Mouse (Mus musculus) CH12.LX (cell line): Measurements from ENCODE around the gene Tubg1. TPM values are rescaled to one million over a fixed set of nuclear protein-coding genes. Genes with fewer than 3 reads are reported as not detected.

Experiments used
- DNase-seq: peaks from one replicate; pipeline ENCODE4 v3.0.0-alpha.2; 2013; ENCODE audit errors: extremely low read depth
- H3K27ac ChIP-seq: 2 replicates; pipeline ENCODE4 v1.5.1; 2012; ENCODE audit warnings: low read depth, mild to moderate bottlenecking, control low read depth, moderate library complexity; ENCODE audit not compliant: insufficient read depth
- H3K27me3 ChIP-seq: replicated peaks from 2 replicates; pipeline ENCODE3; 2012; ENCODE audit warnings: inconsistent platforms
- H3K36me3 ChIP-seq, 2 experiments: replicated peaks in 1 of 2; 2 replicates each; pipeline versions ENCODE3 to v1.6.1; 2012; ENCODE audit warnings: inconsistent platforms in 1 of 2, low read length in 1 of 2, mild to moderate bottlenecking in 1 of 2, mixed read lengths in 1 of 2, moderate library complexity in 1 of 2; ENCODE audit not compliant: control insufficient read depth in 1 of 2, insufficient read depth in 1 of 2
- H3K4me1 ChIP-seq, 2 experiments: 2 replicates each; pipeline ENCODE4 v1.6.1; 2012; ENCODE audit warnings: inconsistent platforms in 1 of 2, moderate library complexity in 1 of 2; ENCODE audit not compliant: insufficient read depth in 2 of 2, control insufficient read depth in 1 of 2
- H3K4me2 ChIP-seq: 2 replicates; pipeline ENCODE4 v1.6.1; 2012; ENCODE audit warnings: low read depth, mild to moderate bottlenecking, control low read depth; ENCODE audit not compliant: poor library complexity, insufficient read depth, severe bottlenecking
- H3K4me3 ChIP-seq, 3 experiments: fragments of 150-350 bp in 1 of 3; sonication (generic) in 1 of 3; replicated peaks in 1 of 3; 2 replicates each; pipeline versions ENCODE3 to v1.5.1; 2011 to 2012; ENCODE audit warnings: low read depth in 2 of 3, low read length in 2 of 3, mild to moderate bottlenecking in 2 of 3, moderate library complexity in 2 of 3, control low read depth in 1 of 3, improper control_type of control experiment in 1 of 3, inconsistent platforms in 1 of 3, mixed read lengths in 1 of 3; ENCODE audit not compliant: poor library complexity in 1 of 3
- H3K79me2 ChIP-seq: replicated peaks from 2 replicates; pipeline ENCODE4 v1.6.1; 2012; ENCODE audit warnings: mild to moderate bottlenecking, moderate library complexity; ENCODE audit not compliant: control insufficient read depth, poor library complexity, insufficient read depth, severe bottlenecking; ENCODE audit errors: extremely low read depth
- H3K9ac ChIP-seq: 2 replicates; pipeline ENCODE4 v1.6.1; 2012; ENCODE audit warnings: low read depth, mild to moderate bottlenecking, control low read depth, moderate library complexity; ENCODE audit not compliant: insufficient read depth
- H3K9me3 ChIP-seq: replicated peaks from 2 replicates; pipeline ENCODE3; 2012; ENCODE audit warnings: low read length, inconsistent platforms, mixed read lengths
- BHLHE40 ChIP-seq: IDR thresholded peaks from 2 replicates; pipeline ENCODE4 v1.6.1; 2011; ENCODE audit warnings: mild to moderate bottlenecking, low read depth, low read length, improper control_type of control experiment
- CHD1 ChIP-seq: IDR thresholded peaks from 2 replicates; pipeline ENCODE4 v1.6.1; 2012; ENCODE audit warnings: low read depth, low read length, improper control_type of control experiment, inconsistent platforms
- CHD2 ChIP-seq: IDR thresholded peaks from 2 replicates; pipeline ENCODE4 v1.6.1; 2011; ENCODE audit warnings: low read length, improper control_type of control experiment
- CTCF ChIP-seq, 2 experiments: IDR thresholded peaks in 1 of 2; conservative IDR thresholded peaks in 1 of 2; 2 replicates each; pipeline ENCODE4 v1.5.1; 2011 to 2012; ENCODE audit warnings: low read depth in 2 of 2, low read length in 2 of 2, improper control_type of control experiment in 1 of 2, inconsistent platforms in 1 of 2, mild to moderate bottlenecking in 1 of 2, moderate library complexity in 1 of 2
- E2F4 ChIP-seq: IDR thresholded peaks from 2 replicates; pipeline ENCODE4 v1.6.1; 2011; ENCODE audit warnings: low read depth, low read length, improper control_type of control experiment; ENCODE audit not compliant: insufficient replicate concordance
- ELF1 ChIP-seq: IDR thresholded peaks from 2 replicates; pipeline ENCODE4 v1.6.1; 2014; ENCODE audit warnings: low read depth, mild to moderate bottlenecking, inconsistent platforms, low read length, improper control_type of control experiment
- EP300 ChIP-seq: IDR thresholded peaks from 2 replicates; pipeline ENCODE4 v1.6.1; 2011; ENCODE audit warnings: low read length, improper control_type of control experiment
- ETS1 ChIP-seq: conservative IDR thresholded peaks from 2 replicates; pipeline ENCODE4 v1.6.1; 2012; ENCODE audit warnings: low read depth, mild to moderate bottlenecking, inconsistent platforms, low read length, improper control_type of control experiment, moderate library complexity
- GABPA ChIP-seq: IDR thresholded peaks from 2 replicates; pipeline ENCODE4 v1.6.1; 2012; ENCODE audit warnings: low read depth, low read length, improper control_type of control experiment, inconsistent platforms; ENCODE audit not compliant: insufficient replicate concordance
- HCFC1 ChIP-seq: IDR thresholded peaks from 2 replicates; pipeline ENCODE4 v1.6.1; 2012; ENCODE audit warnings: low read depth, mild to moderate bottlenecking, inconsistent platforms, low read length, improper control_type of control experiment
- JUN ChIP-seq: IDR thresholded peaks from 2 replicates; pipeline ENCODE4 v1.6.1; 2011; ENCODE audit warnings: low read depth, mild to moderate bottlenecking, low read length, improper control_type of control experiment, moderate library complexity; ENCODE audit not compliant: insufficient read depth
- JUND ChIP-seq: conservative IDR thresholded peaks from 2 replicates; pipeline ENCODE4 v1.6.1; 2011; ENCODE audit warnings: low read depth, low read length, improper control_type of control experiment
- KAT2A ChIP-seq: IDR thresholded peaks from 2 replicates; pipeline ENCODE4 v1.6.1; 2012; ENCODE audit warnings: low read length, improper control_type of control experiment, inconsistent platforms; ENCODE audit not compliant: insufficient replicate concordance
- MAFK ChIP-seq: IDR thresholded peaks from 2 replicates; pipeline ENCODE4 v1.6.1; 2011; ENCODE audit warnings: low read length, improper control_type of control experiment; ENCODE audit not compliant: insufficient replicate concordance
- MAX ChIP-seq: IDR thresholded peaks from 2 replicates; pipeline ENCODE4 v1.6.1; 2011; ENCODE audit warnings: low read length, improper control_type of control experiment
- MAZ ChIP-seq: IDR thresholded peaks from 2 replicates; pipeline ENCODE4 v1.6.1; 2012; ENCODE audit warnings: low read depth, mild to moderate bottlenecking, inconsistent platforms, low read length, improper control_type of control experiment, moderate library complexity
- MEF2A ChIP-seq: IDR thresholded peaks from 2 replicates; pipeline ENCODE4 v1.6.1; 2014; ENCODE audit warnings: low read depth, mild to moderate bottlenecking, inconsistent platforms, low read length, improper control_type of control experiment, borderline replicate concordance
- MXI1 ChIP-seq: IDR thresholded peaks from 2 replicates; pipeline ENCODE4 v1.6.1; 2011; ENCODE audit warnings: mild to moderate bottlenecking, low read depth, low read length, improper control_type of control experiment
- MYC ChIP-seq: IDR thresholded peaks from 2 replicates; pipeline ENCODE4 v1.6.1; 2011; ENCODE audit warnings: low read depth, mild to moderate bottlenecking, improper control_type of control experiment, low read length
- NELFE ChIP-seq: IDR thresholded peaks from 2 replicates; pipeline ENCODE4 v1.6.1; 2011; ENCODE audit warnings: low read depth, low read length, improper control_type of control experiment
- NRF1 ChIP-seq: IDR thresholded peaks from 2 replicates; pipeline ENCODE4 v1.6.1; 2014; ENCODE audit warnings: low read depth, mild to moderate bottlenecking, inconsistent platforms, low read length, improper control_type of control experiment, moderate library complexity
- PAX5 ChIP-seq: IDR thresholded peaks from 2 replicates; pipeline ENCODE4 v1.6.1; 2012; ENCODE audit warnings: low read length, inconsistent platforms, mixed read lengths
- POLR2A ChIP-seq: IDR thresholded peaks from 2 replicates; pipeline ENCODE4 v1.6.1; 2011; ENCODE audit warnings: low read depth, mild to moderate bottlenecking, improper control_type of control experiment, low read length
- POLR2AphosphoS2 ChIP-seq: IDR thresholded peaks from 2 replicates; pipeline ENCODE4 v1.6.1; 2011; ENCODE audit warnings: low read depth, low read length, improper control_type of control experiment
- RAD21 ChIP-seq: IDR thresholded peaks from 2 replicates; pipeline ENCODE4 v1.6.1; 2011; ENCODE audit warnings: low read depth, mild to moderate bottlenecking, low read length, improper control_type of control experiment, moderate library complexity
- RCOR1 ChIP-seq: conservative IDR thresholded peaks from 2 replicates; pipeline ENCODE4 v1.6.1; 2012; ENCODE audit warnings: low read depth, mild to moderate bottlenecking, inconsistent platforms, low read length, improper control_type of control experiment
- SIN3A ChIP-seq: IDR thresholded peaks from 2 replicates; pipeline ENCODE4 v1.6.1; 2012; ENCODE audit warnings: low read length, improper control_type of control experiment, inconsistent platforms
- SMC3 ChIP-seq: IDR thresholded peaks from 2 replicates; pipeline ENCODE4 v1.6.1; 2011; ENCODE audit warnings: low read depth, low read length, improper control_type of control experiment
- TBP ChIP-seq: conservative IDR thresholded peaks from 2 replicates; pipeline ENCODE4 v1.6.1; 2011; ENCODE audit warnings: low read depth, low read length, improper control_type of control experiment
- TCF12 ChIP-seq: IDR thresholded peaks from 2 replicates; pipeline ENCODE4 v1.6.1; 2014; ENCODE audit warnings: low read depth, mild to moderate bottlenecking, inconsistent platforms, low read length, improper control_type of control experiment
- UBTF ChIP-seq: IDR thresholded peaks from 2 replicates; pipeline ENCODE4 v1.6.1; 2012; ENCODE audit warnings: low read depth, mild to moderate bottlenecking, inconsistent platforms, low read length, improper control_type of control experiment, moderate library complexity
- USF1 ChIP-seq: IDR thresholded peaks from 2 replicates; pipeline ENCODE4 v1.6.1; 2014; ENCODE audit warnings: low read depth, mild to moderate bottlenecking, inconsistent platforms, low read length, improper control_type of control experiment
- USF2 ChIP-seq: conservative IDR thresholded peaks from 2 replicates; pipeline ENCODE4 v1.6.1; 2011; ENCODE audit warnings: low read depth, low read length, improper control_type of control experiment
- ZC3H11A ChIP-seq: IDR thresholded peaks from 2 replicates; pipeline ENCODE4 v1.6.1; 2012; ENCODE audit warnings: low read depth, mild to moderate bottlenecking, inconsistent platforms, low read length, improper control_type of control experiment
- ZKSCAN1 ChIP-seq: IDR thresholded peaks from 2 replicates; pipeline ENCODE4 v1.6.1; 2012; ENCODE audit warnings: low read depth, inconsistent platforms, low read length, improper control_type of control experiment, borderline replicate concordance
- ZMIZ1 ChIP-seq: IDR thresholded peaks from 2 replicates; pipeline ENCODE4 v1.6.1; 2012; ENCODE audit warnings: low read depth, mild to moderate bottlenecking, inconsistent platforms, low read length, improper control_type of control experiment
- ZNF384 ChIP-seq: IDR thresholded peaks from 2 replicates; pipeline ENCODE4 v1.6.1; 2012; ENCODE audit warnings: low read depth, low read length, improper control_type of control experiment, inconsistent platforms
- dilution Hi-C: fragments of 300-500 bp; cut with MboI; formaldehyde crosslinking; loops from 2 replicates; pipeline ENCODE4 v1.14.3; 2020; ENCODE audit warnings: low sequenced_read_pairs; ENCODE audit not compliant: extremely low pct_unique_long_range_greater_than_20kb, extremely low pct_ligation_motif_present
- in situ Hi-C: fragments of 300-500 bp; cut with MboI; formaldehyde crosslinking; loops from 3 replicates; pipeline ENCODE4 v1.14.3; 2019; ENCODE audit warnings: low sequenced_read_pairs, low pct_ligation_motif_present, low pct_unique_long_range_greater_than_20kb, mixed read lengths
- polyA plus RNA-seq: library from polyadenylated mRNA; unstranded; fragments of >175 nt; gene quantifications from 2 replicates; pipeline ENCODE4 v1.2.1, GENCODE M21; 2012; ENCODE audit warnings: low read depth; ENCODE audit not compliant: insufficient read length
- total RNA-seq, 2 experiments: library from RNA; depleted of rRNA; stranded (reverse); fragments of 300-350 nt in 1 of 2; fragments of >200 nt in 1 of 2; gene quantifications; 2 replicates each; pipeline ENCODE4 v1.2.3; 2012 to 2014

Tubg1 gene
- total RNA-seq (2012; rRNA removed) (108 and 116 TPM in 2 replicates), total RNA-seq (2014; rRNA removed) (53.7 and 57.4 TPM in 2 replicates), polyA plus RNA-seq (182 and 190 TPM in 2 replicates)

DNA sequence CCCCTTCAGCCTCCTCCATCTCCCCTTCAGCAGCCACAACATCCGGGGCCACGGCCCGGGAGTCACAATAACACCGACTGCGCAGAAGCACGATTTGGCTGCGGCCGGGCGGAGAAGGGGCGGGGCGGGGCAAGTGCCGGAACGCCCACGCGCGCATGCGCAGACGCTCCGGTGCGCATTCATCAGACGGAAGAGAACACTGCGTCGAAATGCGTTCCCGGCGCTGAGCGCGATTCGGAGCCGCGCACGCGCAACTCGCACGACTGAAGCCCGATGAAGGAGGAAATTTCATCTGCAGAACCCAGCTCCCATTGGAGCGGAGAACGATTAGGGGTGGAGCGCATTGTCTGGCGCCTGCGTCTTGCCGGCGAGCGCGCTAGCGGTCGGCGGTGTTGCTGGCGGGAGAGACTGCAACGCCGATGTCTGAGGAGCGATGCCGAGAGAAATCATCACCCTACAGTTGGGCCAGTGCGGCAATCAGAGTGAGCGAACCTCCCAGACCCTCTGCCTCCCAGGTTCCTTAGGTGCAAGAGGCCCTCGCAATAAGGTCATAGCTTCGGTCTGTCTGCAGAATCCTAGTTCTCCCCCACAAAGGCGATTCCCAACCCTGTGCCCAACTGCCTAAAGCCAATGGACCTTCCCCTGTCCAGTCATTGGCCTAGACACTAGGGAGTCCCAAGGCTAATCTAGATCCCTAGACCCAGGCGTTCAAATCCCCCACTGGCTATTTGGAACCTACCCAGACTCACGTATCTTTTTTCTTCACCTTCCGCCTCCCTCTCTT lies at the start of gene Tubg1, which contains the start of gene Retreg3:
Gene Tubg1, plus strand, starts transcription at position 178 of the 784 bp plus-strand sequence.
Gene Retreg3, minus strand, starts transcription at position 133 of the 784 bp plus-strand sequence.
- peak within 1 kb of the TSS; percentile 76 for H3K4me2 ChIP-seq
- in situ Hi-C loops: no loop called here
- dilution Hi-C loops: no loop called here
- H3K36me3 ChIP-seq: peaks cover 27 to 51% of the 10 kb centered on the region in 2 experiments
- peak; percentile 100 for DNase-seq
- peak within 1 kb of the TSS; percentile 87 for H3K9ac ChIP-seq
- H3K4me3 ChIP-seq: peak within 1 kb of the TSS; percentile 69 to 95 (median 82)
- H3K79me2 ChIP-seq: peaks cover 58% of the 10 kb centered on the region
- H3K4me1 ChIP-seq: peaks cover 20 to 58% of the 10 kb centered on the region in 2 experiments
- peak within 1 kb of the TSS; percentile 69 for H3K27ac ChIP-seq
- no peaks in the 10 kb centered on the region for H3K27me3 ChIP-seq
- no peaks in the 10 kb centered on the region for H3K9me3 ChIP-seq
- TF ChIP-seq MAZ (peak; percentile 90), KAT2A (peak; percentile 85; the same call in 1 of the 2 replicates), PAX5 (no peak), EP300 (no peak), POLR2AphosphoS2 (peak; percentile 86), MAFK (no peak), USF2 (no peak), RCOR1 (0 out of 2 replicates have a peak, but pooled peaks have one; percentile 64), ZMIZ1 (peak; percentile 93), MAX (peak; percentile 95), POLR2A (peak; percentile 99), CHD1 (no peak), TBP (peak; percentile 73; the same call in 1 of the 2 replicates), MEF2A (peak; percentile 74), SMC3 (0 out of 2 replicates have a peak, but pooled peaks have one; percentile 2), MYC (peak; percentile 86), RAD21 (no peak; the same call in 1 of the 2 replicates), UBTF (0 out of 2 replicates have a peak, but pooled peaks have one; percentile 16), JUND (no peak), CTCF (conservative IDR thresholded peaks at IDR 0.05 in 1 of 2, IDR thresholded peaks at IDR 0.05 in 1 of 2; ENCODE audit: low read depth in 2 of 2, low read length in 2 of 2) (no peak), TCF12 (peak; percentile 90), CHD2 (0 out of 2 replicates have a peak, but pooled peaks have one; percentile 38), ETS1 (peak; percentile 26; the same call in 1 of the 2 replicates), NRF1 (peak; percentile 93), NELFE (peak; percentile 97), USF1 (0 out of 2 replicates have a peak, but pooled peaks have one; percentile 6), ZKSCAN1 (no peak), MXI1 (peak; percentile 87), JUN (peak; percentile 13; the same call in 1 of the 2 replicates), BHLHE40 (peak; percentile 63; the same call in 1 of the 2 replicates), E2F4 (peak; percentile 96), ZNF384 (no peak), ZC3H11A (no peak), ELF1 (peak; percentile 96), SIN3A (peak; percentile 90), GABPA (no peak; the same call in 1 of the 2 replicates), HCFC1 (peak; percentile 86)
